Mouse (Mus musculus): ENCODE data around the gene Proz.
"Not testable (repeated sequence)": the region's sequence is repeated elsewhere in the genome, so short reads cannot be mapped to it uniquely, and the experiment has no call there.

Gene Proz

GRCm38 (mm10) chr8:13060441-13061150 is at the start of gene Proz:
Gene Proz, plus strand, starts transcription at chr8:13060914.
- no peak for DNase-seq

GRCm38 (mm10) chr8:13019560-13019959 is 41.2 kb upstream of the Proz start:
- DNase-seq, result no peak

GRCm38 (mm10) chr8:13021830-13022229 is 38.9 kb upstream of the Proz start:
- DNase-seq, result no peak

GRCm38 (mm10) chr8:13025487-13026224 is 35.1 kb upstream of the Proz start, which contains the start of gene F7:
Gene F7, plus strand, starts transcription at chr8:13026034.
- DNase-seq, result no peak

- DNase-seq, result no peak
Measured at GRCm38 (mm10) chr8:13027615-13028014, 33.1 kb upstream of the Proz start.

- DNase-seq, result no peak
Measured at GRCm38 (mm10) chr8:13028482-13028881, 32.2 kb upstream of the Proz start.

- DNase-seq, result no peak
Measured at GRCm38 (mm10) chr8:13036346-13036812, 24.3 kb upstream of the Proz start.

GRCm38 (mm10) chr8:13037015-13037414 is 23.7 kb upstream of the Proz start, which contains the start of gene F10:
Gene F10, plus strand, starts transcription at chr8:13037308.
- DNase-seq, result no peak

- no peak for DNase-seq
Measured at GRCm38 (mm10) chr8:13037569-13037968, 23.1 kb upstream of the Proz start.

- DNase-seq, result no peak
Measured at GRCm38 (mm10) chr8:13039054-13039453, 21.7 kb upstream of the Proz start.

GRCm38 (mm10) chr8:13041459-13041858 is 19.3 kb upstream of the Proz start:
- no peak for DNase-seq

GRCm38 (mm10) chr8:13047652-13048051 is 13.1 kb upstream of the Proz start:
- DNase-seq, result no peak

GRCm38 (mm10) chr8:13050550-13050949 is 10.2 kb upstream of the Proz start:
- DNase-seq, result no peak

- DNase-seq, result no peak
Measured at GRCm38 (mm10) chr8:13057351-13057750, 3.4 kb upstream of the Proz start.

GRCm38 (mm10) chr8:13063112-13063511 is 2.4 kb downstream of the Proz start:
- no peak for DNase-seq

- no peak for DNase-seq
Measured at GRCm38 (mm10) chr8:13073255-13073654, 12.5 kb downstream of the Proz start.

- no peak for DNase-seq
Measured at GRCm38 (mm10) chr8:13075044-13075443, 14.3 kb downstream of the Proz start.

- not testable (repeated sequence) for DNase-seq
Measured at GRCm38 (mm10) chr8:13075579-13075978, 14.9 kb downstream of the Proz start.

GRCm38 (mm10) chr8:13077542-13077941 is 16.8 kb downstream of the Proz start:
- DNase-seq, result no peak

- peak; percentile 67 to 77 for DNase-seq
Measured at GRCm38 (mm10) chr8:13104691-13105086, 44.0 kb downstream of the Proz start.

- DNase-seq, result peak; percentile 93
Measured at GRCm38 (mm10) chr8:13105087-13105881, 44.6 kb downstream of the Proz start, which contains the start of the genes Pcid2 and Cul4a. Gene Pcid2, minus strand, starts transcription at chr8:13105459. Gene Cul4a, plus strand, starts transcription at chr8:13105621.

- peak; percentile 48 to 56 for DNase-seq
Measured at GRCm38 (mm10) chr8:13105908-13106551, 45.3 kb downstream of the Proz start.
